Mouse (Mus musculus) adrenal gland, adult (tissue): ENCODE measurements around the gene Gm8947.
A peak's percentile ranks its signal among the peaks of the same experiment; 100 is the strongest.

ENCODE experiments used
- DNase-seq, 2 experiments: peaks; one replicate each; pipeline ENCODE4 v3.0.0; 2022 to 2023; ENCODE audit warnings: low spot score in 1 of 2; ENCODE audit not compliant: inconsistent age in 2 of 2

Gene Gm8947

DNA sequence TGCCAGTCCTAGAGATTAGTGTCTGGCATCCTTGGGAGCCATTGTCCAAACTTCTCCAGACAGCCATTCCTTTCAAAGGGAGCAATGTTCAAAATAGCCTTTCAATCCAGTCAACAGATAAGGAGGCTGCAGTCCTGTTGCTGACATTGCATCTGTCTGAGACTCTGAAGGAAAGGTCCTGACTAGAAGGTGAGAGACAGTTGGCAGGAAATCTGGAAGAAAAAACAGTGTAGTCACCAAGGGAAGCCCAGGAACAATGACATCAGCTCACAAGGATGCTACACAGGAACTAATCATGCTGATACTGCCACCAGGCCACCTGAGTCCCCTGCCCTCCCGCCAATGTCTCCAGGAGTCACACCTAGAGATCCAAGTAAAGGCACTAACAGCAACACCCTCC is 31.2 kb downstream of the Gm8947 start:
- DNase-seq = no peak

DNA sequence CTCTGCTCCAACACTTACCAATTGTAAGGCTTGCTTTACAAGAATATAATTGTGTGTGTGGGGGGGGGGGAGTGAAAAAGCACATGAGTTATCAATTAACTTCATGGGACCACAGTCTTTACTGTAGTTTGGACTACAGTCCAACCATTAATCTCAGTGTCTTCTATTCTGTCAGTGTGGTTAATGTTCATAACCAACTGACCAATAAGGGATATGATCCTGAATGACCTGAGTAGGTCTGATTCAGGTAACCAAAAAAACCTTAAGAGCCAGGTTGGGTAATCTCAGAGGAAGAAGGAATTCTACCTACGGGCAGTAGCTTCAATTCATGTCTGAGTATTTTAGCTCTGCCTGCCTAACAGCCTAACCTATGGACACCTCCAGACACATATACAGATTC is 32.4 kb downstream of the Gm8947 start:
- no peak for DNase-seq

DNA sequence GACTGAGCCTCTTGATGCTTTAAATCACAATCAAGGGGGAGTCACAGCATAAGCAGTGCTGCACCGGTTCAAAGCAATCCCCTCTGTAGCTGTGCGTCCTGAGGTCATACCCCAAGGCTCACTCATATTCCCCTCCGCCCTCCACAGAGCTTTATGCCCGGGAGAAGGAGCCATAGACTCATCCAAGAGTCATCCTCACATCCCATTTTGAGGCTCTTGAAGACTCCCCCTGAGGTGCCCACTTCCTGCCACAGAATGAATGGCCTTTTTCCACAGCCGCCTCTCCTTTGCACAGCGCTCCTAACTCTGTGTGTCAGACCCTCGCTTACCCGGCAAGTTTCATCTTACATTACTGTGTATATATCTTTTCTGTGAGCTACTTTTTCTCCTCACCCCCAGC is 35.3 kb downstream of the Gm8947 start:
- DNase-seq = no peak

DNA sequence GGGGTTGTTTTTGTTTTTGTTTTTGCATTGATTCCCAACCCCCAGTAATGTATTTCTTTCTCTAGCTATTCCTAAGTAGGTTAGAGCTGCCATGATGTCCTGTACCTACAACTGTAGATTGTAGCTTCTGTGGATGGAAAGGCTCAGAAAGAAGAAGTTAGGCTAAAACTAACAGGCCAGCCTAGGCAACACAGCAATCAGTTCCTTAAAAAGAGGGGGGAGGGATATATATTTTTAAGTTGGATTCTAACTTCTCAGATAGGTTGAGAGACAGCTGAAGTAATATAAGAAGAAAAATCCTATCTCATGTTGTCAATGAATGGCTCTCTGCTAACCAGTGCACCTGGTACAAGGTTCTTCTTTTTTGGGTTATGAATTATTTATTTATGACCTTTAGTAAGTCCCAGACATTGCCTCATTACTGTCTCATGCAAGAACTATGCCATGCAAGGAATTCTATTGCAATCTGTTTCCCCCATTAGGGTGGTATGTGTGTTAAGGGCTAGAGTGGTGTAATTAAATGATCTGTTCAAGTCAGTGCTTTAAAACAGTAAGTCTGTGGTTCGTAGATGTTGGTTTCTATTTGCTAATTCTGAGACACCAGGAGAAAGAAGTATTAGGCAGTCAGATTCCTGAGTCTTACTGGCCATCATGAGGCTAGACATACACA is 36.3 kb downstream of the Gm8947 start:
- no peak for DNase-seq

DNA sequence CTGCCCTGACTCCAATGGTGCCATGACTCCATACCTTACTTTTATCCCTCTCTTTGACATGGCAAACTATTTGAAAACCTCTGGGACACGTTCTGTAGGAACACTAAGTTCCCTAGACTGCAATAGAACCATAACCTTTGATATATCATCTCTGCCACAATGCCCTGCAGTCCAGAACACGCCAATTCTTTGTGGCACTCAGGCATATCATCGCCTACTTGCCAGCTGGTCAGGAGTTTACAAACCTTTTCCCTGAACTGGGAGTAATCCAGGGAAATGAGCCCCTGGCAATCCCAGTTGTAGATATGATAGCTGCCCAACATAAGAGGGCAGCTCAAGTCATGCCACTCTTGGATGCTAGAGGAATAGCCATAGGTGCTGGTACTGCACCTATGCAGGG is 40.2 kb downstream of the Gm8947 start:
- no peak for DNase-seq

DNA sequence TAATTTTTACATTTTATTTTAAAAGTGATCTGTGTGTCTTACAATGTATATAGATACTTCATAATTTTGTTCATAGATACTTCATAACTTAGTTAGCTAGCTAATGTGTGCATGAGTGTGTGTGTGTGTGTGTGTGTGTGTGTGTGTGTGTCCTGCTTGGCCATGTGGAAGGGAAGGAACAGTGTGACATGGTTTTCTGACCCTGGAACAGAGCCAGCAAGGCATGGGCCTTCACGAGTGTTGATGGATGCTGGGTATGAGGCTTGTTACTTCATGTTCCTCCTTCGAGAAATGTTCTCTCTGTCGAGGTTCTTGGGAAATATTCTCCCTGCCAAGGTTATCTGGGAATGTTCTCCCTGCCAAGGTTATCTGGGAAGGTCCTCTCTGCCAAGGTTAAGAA is 41.6 kb downstream of the Gm8947 start:
- no peak for DNase-seq

DNA sequence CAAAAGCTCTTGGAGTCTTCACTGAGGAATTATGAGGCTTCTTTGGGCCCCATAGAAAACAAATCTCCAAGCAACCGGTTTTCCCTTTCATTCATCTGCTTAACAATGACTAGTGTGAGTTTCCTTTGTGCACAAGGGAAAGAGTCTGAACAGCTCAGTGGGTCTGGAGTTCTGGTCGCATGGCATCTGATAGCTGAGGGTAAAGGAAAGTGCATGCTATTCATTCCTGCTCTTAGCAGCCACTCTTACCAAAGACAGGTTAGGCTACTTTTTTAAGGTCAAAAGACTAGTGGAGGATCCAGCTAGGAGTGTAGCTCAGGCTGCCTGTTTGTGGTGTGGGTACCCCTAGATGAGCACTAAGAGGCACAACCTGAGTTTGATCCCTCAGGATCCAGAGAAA is 43.4 kb downstream of the Gm8947 start:
- DNase-seq = no peak

DNA sequence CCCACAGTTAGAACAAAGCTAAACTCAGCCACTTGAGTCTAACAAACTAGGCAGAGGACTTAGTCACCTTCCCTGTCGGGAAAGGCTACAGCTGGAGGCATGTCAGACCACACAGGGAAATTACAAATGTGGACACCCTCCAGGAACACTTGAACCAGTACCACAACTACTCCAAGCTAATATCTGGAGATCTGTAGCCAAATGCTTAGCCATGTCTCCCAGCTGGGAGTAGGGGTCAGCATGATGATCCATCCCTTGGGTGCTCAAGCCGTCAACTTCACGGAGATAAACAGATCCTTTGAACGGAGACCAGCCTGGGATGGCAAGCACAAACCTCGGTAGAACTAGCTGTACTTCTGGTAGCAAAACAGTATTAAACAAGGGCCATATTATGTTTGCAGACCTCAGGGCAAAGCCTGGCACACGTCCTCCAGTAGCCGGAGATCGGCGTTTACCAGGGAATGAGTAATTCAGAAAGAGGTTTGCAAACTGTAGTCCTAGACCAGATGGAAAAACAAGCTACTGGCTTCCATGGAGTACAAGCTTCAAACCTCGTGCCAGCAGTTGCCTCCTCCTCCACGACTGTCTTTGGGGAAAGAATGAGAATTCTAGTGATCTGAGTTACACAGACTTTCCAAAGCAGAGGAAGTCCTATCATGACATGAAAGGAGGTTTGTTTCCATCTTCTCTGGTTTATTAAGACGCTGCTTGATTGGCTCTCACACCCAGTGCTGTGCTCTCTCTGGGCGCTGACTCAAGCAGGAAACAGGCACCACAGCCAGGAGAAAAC is 44.2 kb downstream of the Gm8947 start:
- peak in 1 of 2 experiments; percentile 49 for DNase-seq

DNA sequence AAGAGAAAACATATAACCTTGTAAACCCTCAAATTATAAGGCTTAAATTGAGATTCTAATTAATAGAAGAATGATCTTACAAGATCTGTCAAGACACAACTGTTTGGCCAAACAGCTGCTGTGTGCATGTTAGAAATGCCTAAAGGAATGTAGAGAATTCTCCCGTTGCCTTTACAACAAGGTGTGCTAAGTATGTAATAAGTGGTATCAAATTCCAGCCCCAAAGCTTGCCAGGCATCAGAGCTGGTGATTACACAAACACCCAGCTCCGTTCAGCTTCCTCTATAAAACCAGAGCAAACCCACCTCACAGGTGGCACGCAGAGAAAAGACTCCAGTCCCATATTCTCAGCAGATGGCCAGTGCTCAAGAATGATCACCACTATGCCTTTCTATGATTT is 45.6 kb downstream of the Gm8947 start:
- no peak for DNase-seq

DNA sequence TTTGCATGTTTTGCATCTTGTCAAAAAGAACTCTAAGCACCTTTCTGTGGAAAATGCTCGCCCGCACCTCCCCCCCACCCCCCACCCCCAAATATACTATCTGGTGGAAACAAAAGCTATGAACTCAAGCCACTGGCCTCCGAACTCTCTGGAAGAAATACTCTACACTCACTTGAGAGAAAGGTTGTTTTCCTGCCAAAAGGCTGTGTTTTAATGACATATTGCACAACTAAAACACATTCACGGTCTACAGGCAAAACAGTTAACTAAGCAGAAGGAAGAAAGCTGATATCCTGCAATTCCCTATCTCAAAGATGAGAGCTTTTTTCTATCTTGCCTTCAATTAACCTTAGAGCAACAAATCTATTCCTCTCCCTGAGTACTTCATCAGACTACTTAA is 51.2 kb downstream of the Gm8947 start:
- no peak for DNase-seq
